Mouse (Mus musculus): ENCODE measurements at regions not wholly inside any gene's neighbourhood (a gene's known extent, or its start where the extent isn't known, plus 50 kb on each side); places are given as distances from the start of the nearest gene placed in this dataset.

GRCm38 (mm10) chr1:126931093-126931492 lies 100.5 kb upstream of the Nckap5 start:
- no peak overlapping the region for H3K9ac ChIP-seq
- no peak overlapping the region for H3K4me3 ChIP-seq
- ATAC-seq (ENCODE audit: insufficient number of reproducible peaks, insufficient read depth, low FRiP score, low TSS enrichment), result no peak
- no peaks in the 10 kb centered on the region for H3K27me3 ChIP-seq
- no peak overlapping the region for H3K4me2 ChIP-seq (replicated peaks)
- no peaks in the 10 kb centered on the region for H3K36me3 ChIP-seq
- peaks cover 18% of the 10 kb centered on the region; the same call in 1 of the 2 replicates for H3K4me1 ChIP-seq
- 78% methylated on average over 10 of the region's 10 CpGs for WGBS
- no peaks in the 10 kb centered on the region for H3K9me3 ChIP-seq
- H3K27ac ChIP-seq, result no peak overlapping the region

- no peaks in the 10 kb centered on the region for H3K36me3 ChIP-seq
- H3K27me3 ChIP-seq, result no peaks in the 10 kb centered on the region
- ATAC-seq (ENCODE audit: insufficient number of reproducible peaks, insufficient read depth, low FRiP score, low TSS enrichment), result no peak
- WGBS, result 82% methylated on average over 14 of the region's 14 CpGs
- H3K4me2 ChIP-seq (replicated peaks), result no peak overlapping the region
- peaks cover 18% of the 10 kb centered on the region; the same call in 1 of the 2 replicates for H3K4me1 ChIP-seq
- no peak overlapping the region for H3K4me3 ChIP-seq
- no peak overlapping the region for H3K27ac ChIP-seq
- no peaks in the 10 kb centered on the region for H3K9me3 ChIP-seq
- no peak overlapping the region for H3K9ac ChIP-seq
Measured at GRCm38 (mm10) chr1:126930611-126931010, 100.0 kb upstream of the Nckap5 start.

- Histone ChIP-seq H3K36me3 (no peaks in the 10 kb centered on the region), H3K9me3 (no peaks in the 10 kb centered on the region), H3K4me2 (replicated peaks) (no peak overlapping the region), H3K9ac (no peak overlapping the region), H3K4me3 (no peak overlapping the region), H3K27ac (no peak overlapping the region), H3K4me1 (peaks cover 18% of the 10 kb centered on the region; the same call in 1 of the 2 replicates), H3K27me3 (no peaks in the 10 kb centered on the region)
- 71% methylated on average over 4 of the region's 4 CpGs for WGBS
- no peak for ATAC-seq (ENCODE audit: insufficient number of reproducible peaks, insufficient read depth, low FRiP score, low TSS enrichment)
Measured at GRCm38 (mm10) chr1:126929666-126930065, 99.1 kb upstream of the Nckap5 start.

GRCm38 (mm10) chr1:126928186-126928585 lies 97.6 kb upstream of the Nckap5 start:
- H3K4me3 ChIP-seq, result no peak overlapping the region
- H3K27ac ChIP-seq, result no peak overlapping the region
- ATAC-seq (ENCODE audit: insufficient number of reproducible peaks, insufficient read depth, low FRiP score, low TSS enrichment), result no peak
- H3K9me3 ChIP-seq, result no peaks in the 10 kb centered on the region
- no peak overlapping the region for H3K4me2 ChIP-seq (replicated peaks)
- no peak overlapping the region for H3K9ac ChIP-seq
- H3K4me1 ChIP-seq, result peaks cover 10% of the 10 kb centered on the region; the same call in 1 of the 2 replicates
- no peaks in the 10 kb centered on the region for H3K36me3 ChIP-seq
- WGBS, result 57% methylated on average over 7 of the region's 7 CpGs
- no peaks in the 10 kb centered on the region for H3K27me3 ChIP-seq

GRCm38 (mm10) chr1:126925150-126926035 lies 94.8 kb upstream of the Nckap5 start:
- ATAC-seq (ENCODE audit: insufficient number of reproducible peaks, insufficient read depth, low FRiP score, low TSS enrichment), result no peak
- 64% methylated on average over 12 of the region's 12 CpGs for WGBS

GRCm38 (mm10) chr1:126923981-126924380 lies 93.4 kb upstream of the Nckap5 start:
- Histone ChIP-seq H3K4me3 (no peak overlapping the region), H3K4me2 (replicated peaks) (no peak overlapping the region), H3K27ac (no peak overlapping the region), H3K9me3 (no peaks in the 10 kb centered on the region), H3K27me3 (no peaks in the 10 kb centered on the region), H3K9ac (no peak overlapping the region), H3K36me3 (no peaks in the 10 kb centered on the region), H3K4me1 (no peaks in the 10 kb centered on the region)
- ATAC-seq (ENCODE audit: insufficient number of reproducible peaks, insufficient read depth, low FRiP score, low TSS enrichment), result no peak
- WGBS, result 79% methylated on average over 4 of the region's 4 CpGs

More at GRCm38 (mm10) chr1:126925150-126926035, 94.8 kb upstream of the Nckap5 start:
- no peak overlapping the region for H3K27ac ChIP-seq
- no peak overlapping the region for H3K4me3 ChIP-seq
- no peaks in the 10 kb centered on the region for H3K9me3 ChIP-seq
- no peak overlapping the region for H3K9ac ChIP-seq
- no peaks in the 10 kb centered on the region for H3K36me3 ChIP-seq
- H3K4me2 ChIP-seq (replicated peaks), result no peak overlapping the region
- no peaks in the 10 kb centered on the region for H3K27me3 ChIP-seq
- H3K4me1 ChIP-seq, result no peaks in the 10 kb centered on the region

- H3K36me3 ChIP-seq, result no peaks in the 10 kb centered on the region
- H3K4me2 ChIP-seq (replicated peaks), result no peak overlapping the region
- no peak overlapping the region for H3K27ac ChIP-seq
- no peaks in the 10 kb centered on the region for H3K9me3 ChIP-seq
- H3K4me1 ChIP-seq, result 0 out of 2 replicates have a peak, but pooled peaks cover 3% of the 10 kb centered on the region
- H3K9ac ChIP-seq, result no peak overlapping the region
- 90% methylated on average over 4 of the region's 4 CpGs for WGBS
- ATAC-seq (ENCODE audit: insufficient number of reproducible peaks, insufficient read depth, low FRiP score, low TSS enrichment), result no peak
- H3K27me3 ChIP-seq, result no peaks in the 10 kb centered on the region
- no peak overlapping the region for H3K4me3 ChIP-seq
Measured at GRCm38 (mm10) chr1:126922231-126922630, 91.6 kb upstream of the Nckap5 start.

GRCm38 (mm10) chr1:126918876-126919275 lies 88.3 kb upstream of the Nckap5 start:
- Histone ChIP-seq H3K36me3 (no peaks in the 10 kb centered on the region), H3K27ac (no peak overlapping the region), H3K4me3 (no peak overlapping the region), H3K9me3 (no peaks in the 10 kb centered on the region), H3K9ac (no peak overlapping the region), H3K27me3 (no peaks in the 10 kb centered on the region), H3K4me2 (replicated peaks) (no peak overlapping the region), H3K4me1 (0 out of 2 replicates have a peak, but pooled peaks cover 3% of the 10 kb centered on the region)
- WGBS, result 74% methylated on average over 1 of the region's 1 CpGs
- no peak for ATAC-seq (ENCODE audit: insufficient number of reproducible peaks, insufficient read depth, low FRiP score, low TSS enrichment)

GRCm38 (mm10) chr1:126917872-126918271 lies 87.3 kb upstream of the Nckap5 start:
- Histone ChIP-seq H3K4me3 (no peak overlapping the region), H3K36me3 (no peaks in the 10 kb centered on the region), H3K4me2 (replicated peaks) (no peak overlapping the region), H3K9ac (no peak overlapping the region), H3K9me3 (no peaks in the 10 kb centered on the region), H3K27me3 (no peaks in the 10 kb centered on the region), H3K27ac (no peak overlapping the region), H3K4me1 (0 out of 2 replicates have a peak, but pooled peaks cover 3% of the 10 kb centered on the region)
- ATAC-seq (ENCODE audit: insufficient number of reproducible peaks, insufficient read depth, low FRiP score, low TSS enrichment), result no peak
- 45% methylated on average over 6 of the region's 6 CpGs for WGBS

- no peak overlapping the region for H3K9ac ChIP-seq
- 46% methylated on average over 6 of the region's 6 CpGs for WGBS
- no peaks in the 10 kb centered on the region for H3K36me3 ChIP-seq
- no peaks in the 10 kb centered on the region for H3K27me3 ChIP-seq
- H3K4me1 ChIP-seq, result 0 out of 2 replicates have a peak, but pooled peaks cover 3% of the 10 kb centered on the region
- no peak for ATAC-seq (ENCODE audit: insufficient number of reproducible peaks, insufficient read depth, low FRiP score, low TSS enrichment)
- no peaks in the 10 kb centered on the region for H3K9me3 ChIP-seq
- H3K4me2 ChIP-seq (replicated peaks), result no peak overlapping the region
- no peak overlapping the region for H3K4me3 ChIP-seq
- H3K27ac ChIP-seq, result no peak overlapping the region
Measured at GRCm38 (mm10) chr1:126916369-126916768, 85.8 kb upstream of the Nckap5 start.

GRCm38 (mm10) chr1:126911277-126912060 lies 80.9 kb upstream of the Nckap5 start:
- no peak overlapping the region for H3K4me3 ChIP-seq
- H3K4me2 ChIP-seq (replicated peaks), result no peak overlapping the region
- no peaks in the 10 kb centered on the region for H3K36me3 ChIP-seq
- H3K4me1 ChIP-seq, result no peaks in the 10 kb centered on the region
- no peaks in the 10 kb centered on the region for H3K9me3 ChIP-seq
- ATAC-seq (ENCODE audit: insufficient number of reproducible peaks, insufficient read depth, low FRiP score, low TSS enrichment), result no peak
- 75% methylated on average over 12 of the region's 12 CpGs for WGBS
- no peaks in the 10 kb centered on the region for H3K27me3 ChIP-seq
- no peak overlapping the region for H3K27ac ChIP-seq
- H3K9ac ChIP-seq, result no peak overlapping the region
